Comparison of ENCODE assay signal across 8 mouse cellular contexts in the genomic region with DNA sequence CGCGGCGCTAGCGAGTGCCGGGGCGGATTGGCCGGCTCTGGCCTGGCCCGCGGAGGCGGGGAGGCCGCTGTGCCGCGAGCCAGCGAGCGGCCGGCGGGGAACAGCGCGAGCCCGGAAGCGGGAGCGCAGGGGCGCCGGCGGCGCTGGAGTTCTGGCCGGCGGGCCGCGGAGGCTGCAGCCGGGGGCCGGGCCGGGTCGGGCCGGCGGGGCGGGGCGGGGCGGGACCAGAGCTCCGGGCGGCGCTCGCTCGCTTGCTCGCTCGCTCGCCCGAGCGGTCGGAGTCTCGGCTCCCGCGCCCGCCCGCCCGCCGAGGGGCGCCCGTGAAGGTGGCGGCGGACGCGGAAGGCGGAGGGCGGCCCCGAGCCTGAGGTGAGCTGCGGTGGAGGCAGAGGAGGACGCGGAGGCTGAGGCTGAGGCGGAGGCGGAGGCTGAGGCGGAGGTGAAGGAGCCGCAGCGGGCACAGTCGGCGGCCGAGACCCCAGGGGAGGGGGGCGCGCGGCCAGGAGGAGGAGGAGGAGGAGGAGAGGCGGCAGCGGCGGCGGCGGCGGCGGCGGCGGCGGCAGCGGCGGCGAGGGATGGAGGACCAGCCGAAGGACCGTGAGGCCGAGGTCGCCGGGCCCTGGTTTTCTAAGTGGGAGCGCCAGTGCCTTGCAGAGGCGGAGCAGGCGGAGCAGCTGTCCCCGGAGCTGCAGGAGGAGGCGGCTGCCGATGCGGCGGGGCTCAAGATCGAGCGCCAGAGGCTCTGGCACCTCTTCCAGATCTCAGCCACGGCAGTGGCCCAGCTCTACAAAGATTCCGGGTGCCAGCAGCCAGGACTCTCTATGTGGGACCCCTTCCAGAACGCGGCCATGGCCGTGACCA. TPM values are rescaled to one million over a fixed set of nuclear protein-coding genes. Genes with fewer than 3 reads are reported as not detected.
DNase-seq lines count a peak whose midpoint lies in the region; ATAC-seq lines count a peak whose summit lies in the region.

No protein-coding gene starts in this region.

- peaks cover 24% of the 10 kb centered on the region for H3K4me1 ChIP-seq in forebrain, embryonic 10.5 days
- H3K4me1 ChIP-seq in heart, embryonic 15.5 days (replicated peaks): no peaks in the 10 kb centered on the region
- no peaks in the 10 kb centered on the region for H3K4me1 ChIP-seq in kidney, embryonic 16.5 days (ENCODE audit: insufficient read depth, low read length)
- no peaks in the 10 kb centered on the region for H3K4me1 ChIP-seq in liver, embryonic 11.5 days (replicated peaks; ENCODE audit: control insufficient read depth, insufficient read depth, low read length)
- no peaks in the 10 kb centered on the region for H3K4me1 ChIP-seq in neural tube, embryonic 11.5 days (ENCODE audit: control insufficient read depth, insufficient read depth, low read length)

- H3K27ac ChIP-seq in forebrain, embryonic 10.5 days: peak overlapping the region; percentile 95
- H3K27ac ChIP-seq in heart, embryonic 15.5 days: no peak overlapping the region
- H3K27ac ChIP-seq in kidney, embryonic 16.5 days (ENCODE audit: low read length): no peak overlapping the region
- no peak overlapping the region for H3K27ac ChIP-seq in liver, embryonic 11.5 days (ENCODE audit: low read depth, low read length)
- H3K27ac ChIP-seq in neural tube, embryonic 11.5 days (ENCODE audit: low read depth, low read length): peak overlapping the region; percentile 70

- peak overlapping the region; percentile 44 for H3K9ac ChIP-seq in heart, embryonic 15.5 days
- H3K9ac ChIP-seq in kidney, embryonic 16.5 days (replicated peaks; ENCODE audit: low read length): peak overlapping the region; percentile 60
- no peak overlapping the region for H3K9ac ChIP-seq in liver, embryonic 11.5 days (ENCODE audit: low read depth, low read length)
- H3K9ac ChIP-seq in neural tube, embryonic 11.5 days (ENCODE audit: low read length): peak overlapping the region; percentile 70

- H3K4me2 ChIP-seq in heart, embryonic 15.5 days: peak overlapping the region; percentile 75
- H3K4me2 ChIP-seq in kidney, embryonic 16.5 days (replicated peaks; ENCODE audit: low read depth, low read length): peak overlapping the region; percentile 58
- H3K4me2 ChIP-seq in liver, embryonic 11.5 days: peak overlapping the region; percentile 65
- peak overlapping the region; percentile 49 for H3K4me2 ChIP-seq in neural tube, embryonic 11.5 days (ENCODE audit: low read depth)

- peaks cover 8% of the 10 kb centered on the region for H3K27me3 ChIP-seq in forebrain, embryonic 10.5 days (ENCODE audit: poor library complexity, severe bottlenecking)
- peaks cover 15% of the 10 kb centered on the region for H3K27me3 ChIP-seq in heart, embryonic 15.5 days
- peaks cover 12% of the 10 kb centered on the region for H3K27me3 ChIP-seq in kidney, embryonic 16.5 days (ENCODE audit: insufficient read depth, low read length)
- H3K27me3 ChIP-seq in liver, embryonic 11.5 days (replicated peaks; ENCODE audit: control insufficient read depth, insufficient read depth, low read length): peaks cover 27% of the 10 kb centered on the region
- no peaks in the 10 kb centered on the region for H3K27me3 ChIP-seq in neural tube, embryonic 11.5 days (ENCODE audit: control insufficient read depth, insufficient read depth, low read length)

- H3K9me3 ChIP-seq in forebrain, embryonic 10.5 days: peaks cover 15% of the 10 kb centered on the region; the same call in 1 of the 2 replicates
- no peaks in the 10 kb centered on the region for H3K9me3 ChIP-seq in heart, embryonic 15.5 days (replicated peaks)
- H3K9me3 ChIP-seq in kidney, embryonic 16.5 days (ENCODE audit: low read length): no peaks in the 10 kb centered on the region
- no peaks in the 10 kb centered on the region for H3K9me3 ChIP-seq in liver, embryonic 11.5 days (ENCODE audit: control insufficient read depth, low read length)
- no peaks in the 10 kb centered on the region for H3K9me3 ChIP-seq in neural tube, embryonic 11.5 days (ENCODE audit: control insufficient read depth, low read length)

- peak overlapping the region; percentile 62 for H3K4me3 ChIP-seq in forebrain, embryonic 10.5 days
- H3K4me3 ChIP-seq in heart, embryonic 15.5 days: peak overlapping the region; percentile 62
- peak overlapping the region; percentile 53 for H3K4me3 ChIP-seq in kidney, embryonic 16.5 days (ENCODE audit: low read length)
- H3K4me3 ChIP-seq in liver, embryonic 11.5 days (ENCODE audit: low read depth, low read length): peak overlapping the region; percentile 51
- H3K4me3 ChIP-seq in neural tube, embryonic 11.5 days (ENCODE audit: low read depth, low read length): peak overlapping the region; percentile 47

- WGBS in forebrain, embryonic 10.5 days: 32% methylated on average over 83 of the region's 113 CpGs
- 13% methylated on average over 44 of the region's 113 CpGs for WGBS in heart, embryonic 15.5 days
- WGBS in kidney, embryonic 16.5 days: 23% methylated on average over 19 of the region's 113 CpGs
- WGBS in liver, embryonic 11.5 days: 15% methylated on average over 60 of the region's 113 CpGs
- 16% methylated on average over 26 of the region's 113 CpGs for WGBS in neural tube, embryonic 11.5 days

- peaks cover 2% of the 10 kb centered on the region; the same call in 1 of the 2 replicates for H3K36me3 ChIP-seq in forebrain, embryonic 10.5 days (replicated peaks)
- H3K36me3 ChIP-seq in heart, embryonic 15.5 days: no peaks in the 10 kb centered on the region
- no peaks in the 10 kb centered on the region for H3K36me3 ChIP-seq in kidney, embryonic 16.5 days (ENCODE audit: insufficient read depth, low read length)
- no peaks in the 10 kb centered on the region for H3K36me3 ChIP-seq in liver, embryonic 11.5 days (ENCODE audit: control insufficient read depth, insufficient read depth, low read length)
- H3K36me3 ChIP-seq in neural tube, embryonic 11.5 days (ENCODE audit: control insufficient read depth, insufficient read depth, low read length): no peaks in the 10 kb centered on the region

- peak; percentile 83 for ATAC-seq in heart, embryonic 15.5 days (replicated peaks; ENCODE audit: insufficient number of reproducible peaks, insufficient read depth, low FRiP score, low read depth)
- peak; percentile 92 for ATAC-seq in kidney, embryonic 16.5 days (ENCODE audit: low FRiP score, low TSS enrichment)
- peak; percentile 65 for ATAC-seq in liver, embryonic 11.5 days (replicated peaks; ENCODE audit: low FRiP score)
- ATAC-seq in neural tube, embryonic 11.5 days (ENCODE audit: insufficient read depth, low FRiP score, low TSS enrichment): peak; percentile 68

- DNase-seq in urinary bladder, adult 18-20 months (ENCODE audit: low spot score in 2 of 2): peak; percentile 12 to 23
- no peak for DNase-seq in urinary bladder, postnatal 10 days (ENCODE audit: low spot score)
- peak; percentile 54 for DNase-seq in forebrain, embryonic 10.5 days (ENCODE audit: extremely low spot score, low spot score)
- peak; percentile 38 for DNase-seq in liver, embryonic 11.5 days (ENCODE audit: low spot score)
- DNase-seq in neural tube, embryonic 11.5 days (ENCODE audit: low spot score): peak; percentile 64
- DNase-seq in thymus, postnatal 4 days: peak; percentile 20

RNA-seq across cellular contexts. Expression of gene Gm7073, which starts 8.6 kb away (rescaled TPM):
- polyA plus RNA-seq in forebrain, embryonic 10.5 days (2016; fragmentation: Nextera tagmentation; extraction: Ambion mirVana): not detected in 2 replicates
- not detected in 2 replicates for polyA plus RNA-seq in heart, embryonic 15.5 days (2015; fragmentation: Nextera tagmentation; extraction: Ambion mirVana)
- polyA plus RNA-seq in kidney, embryonic 16.5 days (2015; fragmentation: Nextera tagmentation; extraction: Ambion mirVana): not detected in 2 replicates
- polyA plus RNA-seq in liver, embryonic 11.5 days (2014; fragmentation: Nextera tagmentation; extraction: Ambion mirVana): not detected in 2 replicates
- not detected in 2 replicates for polyA plus RNA-seq in neural tube, embryonic 11.5 days (2014; fragmentation: Nextera tagmentation; extraction: Ambion mirVana)

RNA-seq across cellular contexts. Expression of gene Atp11c, which starts 44.8 kb away (rescaled TPM):
- 15.3 and 16.1 TPM in 2 replicates for polyA plus RNA-seq in forebrain, embryonic 10.5 days (2016; fragmentation: Nextera tagmentation; extraction: Ambion mirVana)
- 2.9 and 3.8 TPM in 2 replicates for polyA plus RNA-seq in heart, embryonic 15.5 days (2015; fragmentation: Nextera tagmentation; extraction: Ambion mirVana)
- polyA plus RNA-seq in kidney, embryonic 16.5 days (2015; fragmentation: Nextera tagmentation; extraction: Ambion mirVana): 7.9 and 9.9 TPM in 2 replicates
- polyA plus RNA-seq in liver, embryonic 11.5 days (2014; fragmentation: Nextera tagmentation; extraction: Ambion mirVana): 8.3 and 10.4 TPM in 2 replicates
- 15.4 and 17.7 TPM in 2 replicates for polyA plus RNA-seq in neural tube, embryonic 11.5 days (2014; fragmentation: Nextera tagmentation; extraction: Ambion mirVana)

Comparison
In these comparisons a context has a peak if more than half of its experiments do, and no peak if none do; other contexts are left out.
1. H3K27ac ChIP-seq: peak in forebrain, embryonic 10.5 days (single experiment) and neural tube, embryonic 11.5 days (single experiment); none in heart, embryonic 15.5 days (single experiment), kidney, embryonic 16.5 days (single experiment) and liver, embryonic 11.5 days (single experiment).
2. Peak in every context shown above with its lines, with median percentiles within 50 percentile points of each other: H3K4me3 ChIP-seq, ATAC-seq and H3K4me2 ChIP-seq.